Mouse (Mus musculus): ENCODE data around the gene Tmem189. TPM values are rescaled to one million over a fixed set of nuclear protein-coding genes. Genes with fewer than 3 reads are reported as not detected.

The Tmem189 gene
- polyA plus RNA-seq, 1 experiment from 2014 or later = 35.5 TPM

GRCm38 (mm10) chr2:167669398-167669797 lies 20.2 kb downstream of the Tmem189 start:
- Histone ChIP-seq H3K4me3 (ENCODE audit: low read depth, low read length) (no peak overlapping the region), H3K4me2 (ENCODE audit: low read depth, severe bottlenecking) (no peak overlapping the region), H3K36me3 (ENCODE audit: control insufficient read depth, insufficient read depth, low read length) (no peaks in the 10 kb centered on the region), H3K9ac (ENCODE audit: low read length) (no peak overlapping the region), H3K9me3 (ENCODE audit: control insufficient read depth, low read length) (no peaks in the 10 kb centered on the region), H3K27ac (replicated peaks; ENCODE audit: low read depth, low read length) (no peak overlapping the region), H3K4me1 (ENCODE audit: control insufficient read depth, insufficient read depth, low read length) (no peaks in the 10 kb centered on the region), H3K27me3 (ENCODE audit: control insufficient read depth, insufficient read depth, low read length) (no peaks in the 10 kb centered on the region)
- WGBS = 81% methylated on average over 4 of the region's 4 CpGs
- DNase-seq (ENCODE audit: low spot score) = no peak
- ATAC-seq (ENCODE audit: insufficient number of reproducible peaks, low FRiP score, low TSS enrichment, low read depth) = no peak

DNA sequence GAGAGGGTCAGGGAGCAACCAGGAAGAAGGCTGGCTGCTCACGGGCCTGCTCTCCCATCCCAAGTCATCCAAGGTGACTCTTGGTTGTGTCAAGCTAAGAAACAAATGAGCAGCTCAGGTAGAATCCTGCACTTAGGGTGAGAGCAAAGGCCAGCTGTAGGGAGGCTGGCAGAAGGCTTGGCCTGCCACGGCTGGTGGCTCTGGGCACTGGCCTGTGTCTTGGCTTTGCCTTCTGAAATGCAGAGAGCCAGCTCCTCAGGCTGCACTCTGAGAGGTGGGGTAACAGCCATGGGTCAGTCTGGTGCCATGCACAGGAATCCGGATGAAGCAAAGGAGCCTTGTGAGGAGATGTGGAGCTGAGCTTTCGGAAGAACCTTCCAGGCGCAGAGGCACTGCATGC lies 21.2 kb downstream of the Tmem189 start:
- Histone ChIP-seq H3K27ac (replicated peaks; ENCODE audit: low read depth, low read length) (no peak overlapping the region), H3K4me2 (ENCODE audit: low read depth, severe bottlenecking) (no peak overlapping the region), H3K9me3 (ENCODE audit: control insufficient read depth, low read length) (no peaks in the 10 kb centered on the region), H3K4me3 (ENCODE audit: low read depth, low read length) (no peak overlapping the region), H3K9ac (ENCODE audit: low read length) (no peak overlapping the region), H3K27me3 (ENCODE audit: control insufficient read depth, insufficient read depth, low read length) (no peaks in the 10 kb centered on the region), H3K36me3 (ENCODE audit: control insufficient read depth, insufficient read depth, low read length) (no peaks in the 10 kb centered on the region), H3K4me1 (ENCODE audit: control insufficient read depth, insufficient read depth, low read length) (no peaks in the 10 kb centered on the region)
- ATAC-seq (ENCODE audit: insufficient number of reproducible peaks, low FRiP score, low TSS enrichment, low read depth) (no peak), DNase-seq (ENCODE audit: low spot score) (no peak)
- WGBS = 90% methylated on average over 5 of the region's 5 CpGs

DNA sequence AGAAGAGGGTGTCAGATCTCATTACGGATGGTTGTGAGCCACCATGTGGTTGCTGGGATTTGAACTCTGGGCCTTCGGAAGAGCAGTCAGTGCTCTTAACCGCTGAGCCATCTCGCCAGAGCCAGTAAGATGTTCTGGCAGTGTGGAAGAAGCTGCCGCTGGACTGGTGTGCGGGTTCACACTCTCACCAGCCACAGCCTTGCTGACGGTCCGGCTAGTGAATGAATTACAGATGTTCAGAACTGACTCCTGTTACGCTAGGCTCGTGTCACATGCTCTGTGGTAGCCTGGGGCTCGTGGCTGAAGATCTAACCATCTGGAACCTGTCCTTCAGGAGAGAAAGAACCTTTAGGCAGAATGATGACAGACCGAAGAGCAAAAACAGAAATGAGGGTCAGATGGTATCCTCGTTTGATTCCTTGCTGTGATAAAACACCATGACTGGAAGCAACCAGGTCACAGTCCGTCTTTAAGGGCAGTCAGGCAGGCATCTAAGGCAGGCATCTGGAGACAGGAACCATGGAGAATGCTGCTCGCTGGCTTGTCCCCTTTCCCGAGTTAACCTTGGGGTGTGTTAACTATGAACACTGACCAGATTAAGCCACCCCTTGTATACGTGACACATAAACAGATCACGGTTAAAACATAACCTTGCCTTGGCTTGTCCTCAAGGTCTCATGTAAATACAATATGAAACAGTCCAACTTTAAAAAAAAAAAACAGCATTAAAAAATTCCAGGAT lies 23.5 kb downstream of the Tmem189 start:
- H3K4me3 ChIP-seq (ENCODE audit: low read depth, low read length) = no peak overlapping the region
- ATAC-seq (ENCODE audit: insufficient number of reproducible peaks, low FRiP score, low TSS enrichment, low read depth) (no peak), DNase-seq (ENCODE audit: low spot score) (no peak)
- no peak overlapping the region for H3K27ac ChIP-seq (replicated peaks; ENCODE audit: low read depth, low read length)
- H3K27me3 ChIP-seq (ENCODE audit: control insufficient read depth, insufficient read depth, low read length) = peaks cover 2% of the 10 kb centered on the region; the same call in 1 of the 2 replicates
- no peaks in the 10 kb centered on the region for H3K36me3 ChIP-seq (ENCODE audit: control insufficient read depth, insufficient read depth, low read length)
- H3K4me2 ChIP-seq (ENCODE audit: low read depth, severe bottlenecking) = no peak overlapping the region
- H3K4me1 ChIP-seq (ENCODE audit: control insufficient read depth, insufficient read depth, low read length) = peaks cover 4% of the 10 kb centered on the region; the same call in 1 of the 2 replicates
- WGBS = 79% methylated on average over 18 of the region's 18 CpGs
- H3K9ac ChIP-seq (ENCODE audit: low read length) = no peak overlapping the region
- no peaks in the 10 kb centered on the region for H3K9me3 ChIP-seq (ENCODE audit: control insufficient read depth, low read length)

DNA sequence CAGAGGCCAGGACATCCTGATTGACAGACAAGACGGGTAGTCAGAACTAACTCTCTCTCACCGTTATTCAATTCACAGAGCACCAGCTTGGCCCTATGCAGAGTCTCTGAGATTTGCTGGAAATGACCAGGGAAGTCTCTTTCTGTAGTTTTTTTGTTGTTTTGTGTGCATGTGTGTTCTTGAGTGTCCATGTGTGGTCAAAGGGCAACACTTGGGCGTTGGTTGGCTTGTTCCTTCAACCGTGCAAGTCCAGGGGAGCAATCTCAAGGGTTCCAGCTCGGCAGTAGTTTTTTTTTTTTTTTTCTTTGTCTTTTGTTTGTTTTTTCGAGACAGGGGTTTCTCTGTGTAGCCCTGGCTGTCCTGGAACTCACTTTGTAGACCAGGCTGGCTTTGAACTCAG lies 26.9 kb downstream of the Tmem189 start:
- H3K9me3 ChIP-seq (ENCODE audit: control insufficient read depth, low read length) = no peaks in the 10 kb centered on the region
- H3K4me3 ChIP-seq (ENCODE audit: low read depth, low read length) = no peak overlapping the region
- H3K27ac ChIP-seq (replicated peaks; ENCODE audit: low read depth, low read length) = no peak overlapping the region
- WGBS = 62% methylated on average over 6 of the region's 6 CpGs
- H3K4me2 ChIP-seq (ENCODE audit: low read depth, severe bottlenecking) = no peak overlapping the region
- DNase-seq (ENCODE audit: low spot score) = no peak
- no peak for ATAC-seq (ENCODE audit: insufficient number of reproducible peaks, low FRiP score, low TSS enrichment, low read depth)
- H3K27me3 ChIP-seq (ENCODE audit: control insufficient read depth, insufficient read depth, low read length) = peaks cover 2% of the 10 kb centered on the region; the same call in 1 of the 2 replicates
- no peak overlapping the region for H3K9ac ChIP-seq (ENCODE audit: low read length)
- H3K36me3 ChIP-seq (ENCODE audit: control insufficient read depth, insufficient read depth, low read length) = no peaks in the 10 kb centered on the region; the same call in 1 of the 2 replicates
- H3K4me1 ChIP-seq (ENCODE audit: control insufficient read depth, insufficient read depth, low read length) = peaks cover 17% of the 10 kb centered on the region

DNA sequence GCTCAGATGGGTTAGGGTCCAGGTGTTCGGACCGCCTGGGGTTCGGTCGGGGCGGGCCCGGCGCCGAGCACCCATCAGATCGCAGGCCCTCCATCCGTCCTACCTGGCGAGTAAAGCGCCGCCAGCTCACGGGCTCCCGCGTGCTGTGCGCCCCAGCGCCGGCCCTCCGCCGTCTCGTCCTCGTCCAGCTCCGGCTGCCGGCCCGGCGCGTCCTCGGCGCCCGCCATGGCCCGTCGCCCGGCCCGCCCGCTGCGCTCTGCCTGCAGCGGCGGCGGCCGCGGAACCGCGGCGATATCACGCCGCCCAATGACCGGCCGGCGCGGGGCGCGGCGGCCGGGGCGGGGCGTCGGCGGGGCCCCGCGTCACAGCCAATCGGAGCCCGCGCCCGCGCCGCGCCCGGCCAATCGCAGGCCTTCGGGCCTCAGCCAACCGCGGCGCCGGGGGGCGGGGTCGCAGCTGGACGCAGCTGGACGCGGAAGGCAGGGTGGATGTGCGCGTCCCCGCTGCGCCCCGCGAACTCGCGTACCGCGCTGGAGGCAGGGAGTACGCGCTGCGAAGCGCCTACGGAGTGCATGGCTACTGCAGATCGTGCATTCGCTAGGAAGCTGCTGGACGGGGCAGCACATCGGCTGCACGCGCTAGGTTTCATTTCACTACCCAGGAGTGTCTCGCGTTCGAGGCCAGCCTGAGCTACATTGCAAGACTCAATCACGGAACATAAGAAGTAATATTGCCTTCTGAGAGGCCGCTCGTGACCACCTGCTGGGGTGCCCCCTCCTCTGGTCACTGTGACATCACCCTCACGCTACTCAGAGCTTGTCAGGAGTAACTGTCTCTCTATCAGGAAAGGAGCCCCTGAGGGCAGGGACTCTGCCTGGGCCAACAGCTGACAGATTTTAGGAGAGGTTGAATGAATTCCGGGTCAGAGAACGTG lies 28.1 kb downstream of the Tmem189 start, which contains the start of gene Gm20431:
TSS of gene Gm20431 (minus strand) at position 227 of the 934 bp plus-strand sequence.
- ATAC-seq (ENCODE audit: insufficient number of reproducible peaks, low FRiP score, low TSS enrichment, low read depth) (peak; percentile 84), DNase-seq (ENCODE audit: low spot score) (peak; percentile 92)
- Histone ChIP-seq H3K27me3 (ENCODE audit: control insufficient read depth, insufficient read depth, low read length) (peaks cover 2% of the 10 kb centered on the region; the same call in 1 of the 2 replicates), H3K4me1 (ENCODE audit: control insufficient read depth, insufficient read depth, low read length) (peaks cover 17% of the 10 kb centered on the region), H3K4me2 (ENCODE audit: low read depth, severe bottlenecking) (peak within 1 kb of the TSS; percentile 99), H3K36me3 (ENCODE audit: control insufficient read depth, insufficient read depth, low read length) (no peaks in the 10 kb centered on the region; the same call in 1 of the 2 replicates), H3K27ac (replicated peaks; ENCODE audit: low read depth, low read length) (0 out of 2 replicates have a peak within 1 kb of the TSS, but pooled peaks have one; percentile 21), H3K4me3 (ENCODE audit: low read depth, low read length) (peak within 1 kb of the TSS; percentile 74), H3K9ac (ENCODE audit: low read length) (peak within 1 kb of the TSS; percentile 77), H3K9me3 (ENCODE audit: control insufficient read depth, low read length) (no peaks in the 10 kb centered on the region)
- under 1% methylated on average over 78 of the region's 110 CpGs for WGBS

- peak; percentile 4; the same call in 1 of the 2 replicates for ATAC-seq (ENCODE audit: insufficient number of reproducible peaks, low FRiP score, low TSS enrichment, low read depth)
- Histone ChIP-seq H3K27ac (replicated peaks; ENCODE audit: low read depth, low read length) (no peak overlapping the region), H3K4me2 (ENCODE audit: low read depth, severe bottlenecking) (peak overlapping the region; percentile 99)
These were observed 29.0 kb downstream of the Tmem189 start for GRCm38 (mm10) chr2:167660611-167660971.

GRCm38 (mm10) chr2:167659847-167660610 lies 29.6 kb downstream of the Tmem189 start:
- DNase-seq (ENCODE audit: low spot score) = no peak
- peak overlapping the region; percentile 77; the same call in 1 of the 2 replicates for H3K9ac ChIP-seq (ENCODE audit: low read length)
- no peaks in the 10 kb centered on the region; the same call in 1 of the 2 replicates for H3K36me3 ChIP-seq (ENCODE audit: control insufficient read depth, insufficient read depth, low read length)
- peak overlapping the region; percentile 74 for H3K4me3 ChIP-seq (ENCODE audit: low read depth, low read length)
- H3K9me3 ChIP-seq (ENCODE audit: control insufficient read depth, low read length) = no peaks in the 10 kb centered on the region
- peaks cover 2% of the 10 kb centered on the region; the same call in 1 of the 2 replicates for H3K27me3 ChIP-seq (ENCODE audit: control insufficient read depth, insufficient read depth, low read length)
- peak; percentile 26; the same call in 1 of the 2 replicates for ATAC-seq (ENCODE audit: insufficient number of reproducible peaks, low FRiP score, low TSS enrichment, low read depth)
- 28% methylated on average over 13 of the region's 13 CpGs for WGBS
- H3K4me2 ChIP-seq (ENCODE audit: low read depth, severe bottlenecking) = peak overlapping the region; percentile 99
- peaks cover 17% of the 10 kb centered on the region for H3K4me1 ChIP-seq (ENCODE audit: control insufficient read depth, insufficient read depth, low read length)
- no peak overlapping the region for H3K27ac ChIP-seq (replicated peaks; ENCODE audit: low read depth, low read length)

More at GRCm38 (mm10) chr2:167660611-167660971, 29.0 kb downstream of the Tmem189 start:
- H3K4me1 ChIP-seq (ENCODE audit: control insufficient read depth, insufficient read depth, low read length) = peaks cover 17% of the 10 kb centered on the region
- no peaks in the 10 kb centered on the region for H3K9me3 ChIP-seq (ENCODE audit: control insufficient read depth, low read length)
- H3K4me3 ChIP-seq (ENCODE audit: low read depth, low read length) = peak overlapping the region; percentile 74
- H3K27me3 ChIP-seq (ENCODE audit: control insufficient read depth, insufficient read depth, low read length) = peaks cover 2% of the 10 kb centered on the region; the same call in 1 of the 2 replicates
- no peaks in the 10 kb centered on the region; the same call in 1 of the 2 replicates for H3K36me3 ChIP-seq (ENCODE audit: control insufficient read depth, insufficient read depth, low read length)
- DNase-seq (ENCODE audit: low spot score) = peak; percentile 47
- WGBS = 2% methylated on average over 12 of the region's 12 CpGs
- peak overlapping the region; percentile 77 for H3K9ac ChIP-seq (ENCODE audit: low read length)
